Mouse (Mus musculus) hindbrain, postnatal 0 days (tissue): ENCODE measurements around the gene Rpl27. TPM values are rescaled to one million over a fixed set of nuclear protein-coding genes. Genes with fewer than 3 reads are reported as not detected.
A peak's percentile ranks its signal among the peaks of the same experiment; 100 is the strongest.
"Not testable (repeated sequence)": the region's sequence is repeated elsewhere in the genome, so short reads cannot be mapped to it uniquely, and the experiment has no call there.

Experiments used
- ATAC-seq: fragments of 200-750 bp; cut with Nextera tagmentation; 2 replicates; pipeline ENCODE4 v1.8.0; 2017; ENCODE audit warnings: mild to moderate bottlenecking, moderate TSS enrichment, moderate library complexity
- DNase-seq: peaks from one replicate; pipeline ENCODE4 v3.0.0-alpha.2; 2015; ENCODE audit warnings: low spot score
- H3K27ac ChIP-seq: fragments of 300-500 bp; sonication (generic); 2 replicates; pipeline ENCODE4 v1.5.1; 2014; ENCODE audit warnings: mild to moderate bottlenecking
- H3K27me3 ChIP-seq: fragments of 300-500 bp; sonication (generic); 2 replicates; pipeline ENCODE4 v1.6.1; 2014; ENCODE audit warnings: low read length, mixed read lengths; ENCODE audit not compliant: insufficient read depth
- H3K36me3 ChIP-seq: fragments of 300-500 bp; sonication (generic); 2 replicates; pipeline ENCODE4 v1.6.1; 2014; ENCODE audit warnings: low read length, mixed read lengths; ENCODE audit not compliant: insufficient read depth
- H3K4me1 ChIP-seq: fragments of 300-500 bp; sonication (generic); 2 replicates; pipeline ENCODE4 v1.6.1; 2014; ENCODE audit warnings: antibody characterized with exemption, low read length, mixed read lengths; ENCODE audit not compliant: insufficient read depth
- H3K4me2 ChIP-seq: fragments of 300-500 bp; sonication (generic); 2 replicates; pipeline ENCODE4 v1.6.1; 2014; ENCODE audit warnings: low read depth, mild to moderate bottlenecking, low read length, moderate library complexity, mixed read lengths
- H3K4me3 ChIP-seq: fragments of 300-500 bp; sonication (generic); 2 replicates; pipeline ENCODE4 v1.5.1; 2014; ENCODE audit warnings: low read length
- H3K9ac ChIP-seq: fragments of 300-500 bp; sonication (generic); replicated peaks from 2 replicates; pipeline ENCODE4 v1.6.1; 2014; ENCODE audit warnings: mild to moderate bottlenecking, low read length, moderate library complexity, mixed read lengths
- H3K9me3 ChIP-seq: fragments of 300-500 bp; sonication (generic); 2 replicates; pipeline ENCODE4 v1.6.1; 2016; ENCODE audit warnings: low read length, mixed read lengths
- CTCF ChIP-seq: IDR thresholded peaks from 2 replicates; pipeline ENCODE4 v1.5.1; 2016; ENCODE audit warnings: antibody characterized with exemption, control low read depth, low read depth
- WGBS: fragments of 180-500 bp; shearing (Covaris S2); extraction: QIAGEN DNeasy Blood & Tissue Kit; methylation state at CpG from one replicate; pipeline ENCODE4 v1.1.7; 2014; 5-methylcytosine and 5-hydroxymethylcytosine counted together
- polyA plus RNA-seq: library from polyadenylated mRNA; unstranded; fragments of >200 nt; fragmentation: Nextera tagmentation; extraction: Ambion mirVana; gene quantifications from 2 replicates; pipeline ENCODE4 v1.2.1, GENCODE M21; 2015
- total RNA-seq: library from RNA; depleted of rRNA; stranded (reverse); fragments of >200 nt; gene quantifications from 2 replicates; pipeline ENCODE4 v1.2.3, GENCODE M21; 2014

Gene Rpl27
- total and polyA plus RNA-seq, 2 experiments from 2014 or later, result 276 to 535 TPM

DNA sequence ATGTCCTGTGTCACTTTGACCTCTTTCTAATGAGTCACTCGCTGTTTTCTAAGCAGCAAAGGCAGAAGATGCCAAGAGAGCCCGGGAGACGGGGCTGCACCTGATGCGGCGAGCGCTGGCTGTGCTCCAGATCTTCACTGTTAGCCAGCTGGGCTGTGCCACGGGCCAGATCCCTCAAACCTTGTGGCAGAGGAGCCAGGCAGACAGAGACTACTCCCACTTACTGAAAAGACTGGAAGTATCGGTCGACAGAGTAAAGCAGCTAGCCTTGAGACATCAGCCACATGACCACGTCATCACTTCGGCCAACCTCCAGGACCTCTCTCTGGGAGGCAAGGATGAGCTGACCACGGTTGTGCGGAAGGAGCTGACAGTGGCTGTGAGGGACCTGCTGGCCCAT is 8.7 kb upstream of the Rpl27 start:
- DNase-seq, result peak; percentile 45
- peak; percentile 45 for ATAC-seq
- Histone ChIP-seq H3K4me3 (no peak overlapping the region), H3K9ac (no peak overlapping the region; the same call in 1 of the 2 replicates), H3K36me3 (peaks cover 37% of the 10 kb centered on the region), H3K27ac (0 out of 2 replicates have a peak overlapping the region, but pooled peaks have one; percentile 11), H3K9me3 (no peaks in the 10 kb centered on the region), H3K4me2 (no peak overlapping the region), H3K27me3 (no peaks in the 10 kb centered on the region), H3K4me1 (no peaks in the 10 kb centered on the region)
- WGBS, result 59% methylated on average over 13 of the region's 13 CpGs
- no peak for TF ChIP-seq CTCF

DNA sequence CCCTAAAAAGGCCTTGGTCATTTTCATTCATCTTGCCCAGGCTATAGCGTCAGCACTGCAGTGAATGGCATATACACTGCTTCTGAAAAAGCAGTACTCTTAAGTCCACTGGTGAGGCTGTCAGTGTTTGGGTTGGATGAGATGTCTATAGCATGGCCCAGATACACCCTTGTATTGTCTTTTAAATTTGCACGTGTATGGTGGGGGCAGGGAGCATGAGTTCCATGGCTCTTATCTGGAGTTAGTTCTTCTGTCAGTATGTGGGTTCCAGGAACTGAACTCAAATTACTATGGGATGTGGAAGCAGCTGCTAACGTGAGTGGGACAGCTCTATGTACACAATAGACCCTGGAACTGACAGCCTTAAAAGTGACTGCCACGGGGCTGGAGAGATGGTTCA is 6.3 kb upstream of the Rpl27 start:
- Histone ChIP-seq H3K36me3 (peaks cover 31% of the 10 kb centered on the region), H3K4me3 (no peak overlapping the region), H3K27ac (no peak overlapping the region), H3K9ac (no peak overlapping the region), H3K4me1 (no peaks in the 10 kb centered on the region), H3K4me2 (no peak overlapping the region), H3K27me3 (no peaks in the 10 kb centered on the region), H3K9me3 (no peaks in the 10 kb centered on the region)
- DNase-seq (no peak), ATAC-seq (no peak)
- WGBS, result 86% methylated on average over 4 of the region's 4 CpGs
- no peak for TF ChIP-seq CTCF

- Histone ChIP-seq H3K9ac (no peak overlapping the region), H3K27me3 (no peaks in the 10 kb centered on the region), H3K36me3 (peaks cover 22% of the 10 kb centered on the region), H3K4me3 (no peak overlapping the region), H3K27ac (no peak overlapping the region), H3K4me2 (no peak overlapping the region), H3K4me1 (no peaks in the 10 kb centered on the region), H3K9me3 (no peaks in the 10 kb centered on the region)
- no peak for ATAC-seq
- TF ChIP-seq CTCF, result no peak
- WGBS, result 38% methylated on average over 4 of the region's 4 CpGs
- no peak for DNase-seq
These were observed 5.2 kb upstream of the Rpl27 start for GRCm38 (mm10) chr11:101436916-101437315.

DNA sequence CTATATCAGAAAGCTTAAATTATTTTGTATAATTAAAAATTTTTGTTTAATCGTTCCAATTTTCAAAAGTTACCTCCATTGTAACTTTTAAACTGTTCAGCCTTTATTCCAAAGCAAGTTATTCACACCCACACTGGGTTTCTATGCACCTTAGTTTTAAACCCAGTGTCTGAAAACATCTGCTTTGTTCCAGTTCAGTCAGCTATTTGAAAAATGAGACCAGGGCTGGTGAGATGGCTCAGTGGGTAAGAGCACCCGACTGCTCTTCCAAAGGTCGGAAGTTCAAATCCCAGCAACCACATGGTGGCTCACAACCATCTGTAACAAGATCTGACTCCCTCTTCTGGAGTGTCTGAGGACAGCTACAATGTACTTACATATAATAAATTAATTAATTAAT is 4.1 kb upstream of the Rpl27 start:
- not testable (repeated sequence) for H3K9me3 ChIP-seq, H3K4me1 ChIP-seq, H3K27ac ChIP-seq, H3K4me3 ChIP-seq, ATAC-seq, H3K9ac ChIP-seq, H3K27me3 ChIP-seq, DNase-seq, H3K4me2 ChIP-seq
- 58% methylated on average over 3 of the region's 3 CpGs for WGBS
- H3K36me3 ChIP-seq, result peaks cover 18% of the 10 kb centered on the region

DNA sequence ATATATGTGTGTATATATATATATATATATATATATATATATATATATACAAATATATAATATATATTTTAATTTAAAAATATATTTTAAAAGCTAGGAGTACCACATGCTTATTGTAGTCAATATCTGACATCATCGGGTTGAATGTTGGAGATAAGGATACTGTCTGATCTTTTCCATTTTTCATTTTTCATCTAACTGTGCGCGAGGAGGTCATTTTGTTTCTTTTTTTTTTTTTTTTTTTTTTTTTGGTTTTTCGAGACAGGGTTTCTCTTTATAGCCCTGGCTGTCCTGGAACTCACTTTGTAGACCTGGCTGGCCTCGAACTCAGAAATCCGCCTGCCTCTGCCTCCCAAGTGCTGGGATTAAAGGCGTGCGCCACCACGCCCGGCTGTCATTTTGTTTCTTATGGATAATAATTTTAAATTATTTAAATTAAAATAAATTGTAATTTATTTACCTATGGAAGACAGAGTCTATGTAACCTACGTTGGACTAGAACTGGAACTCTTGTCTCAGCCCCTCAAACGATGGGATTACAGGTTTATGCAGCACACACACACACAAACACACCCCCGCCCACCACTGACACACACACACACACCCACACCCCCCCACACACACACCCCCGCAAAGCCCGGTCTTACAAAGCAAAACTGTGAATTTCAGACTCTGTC is 510 bp upstream of the Rpl27 start:
- Histone ChIP-seq H3K36me3 (peaks cover 18% of the 10 kb centered on the region), H3K4me2 (peak overlapping the region; percentile 40; the same call in 1 of the 2 replicates), H3K4me3 (peak overlapping the region; percentile 79; the same call in 1 of the 2 replicates)
- H3K27ac ChIP-seq, H3K9me3 ChIP-seq, H3K9ac ChIP-seq, DNase-seq, H3K4me1 ChIP-seq, H3K27me3 ChIP-seq, ATAC-seq: not testable (repeated sequence)
- WGBS, result 37% methylated on average over 15 of the region's 15 CpGs

- 0% methylated on average over 14 of the region's 14 CpGs for WGBS
- H3K36me3 ChIP-seq, result peaks cover 18% of the 10 kb centered on the region
- H3K4me2 ChIP-seq, result peak overlapping the region; percentile 85
- H3K9me3 ChIP-seq, result no peaks in the 10 kb centered on the region
- peak; percentile 51 for DNase-seq
- ATAC-seq, result no peak
- H3K4me1 ChIP-seq, result no peaks in the 10 kb centered on the region
- TF ChIP-seq CTCF, result no peak
- peak overlapping the region; percentile 95 for H3K9ac ChIP-seq
- H3K27ac ChIP-seq, result peak overlapping the region; percentile 95
- no peaks in the 10 kb centered on the region for H3K27me3 ChIP-seq
- H3K4me3 ChIP-seq, result peak overlapping the region; percentile 79
These were observed 662 bp downstream of the Rpl27 start for GRCm38 (mm10) chr11:101442760-101443159.

DNA sequence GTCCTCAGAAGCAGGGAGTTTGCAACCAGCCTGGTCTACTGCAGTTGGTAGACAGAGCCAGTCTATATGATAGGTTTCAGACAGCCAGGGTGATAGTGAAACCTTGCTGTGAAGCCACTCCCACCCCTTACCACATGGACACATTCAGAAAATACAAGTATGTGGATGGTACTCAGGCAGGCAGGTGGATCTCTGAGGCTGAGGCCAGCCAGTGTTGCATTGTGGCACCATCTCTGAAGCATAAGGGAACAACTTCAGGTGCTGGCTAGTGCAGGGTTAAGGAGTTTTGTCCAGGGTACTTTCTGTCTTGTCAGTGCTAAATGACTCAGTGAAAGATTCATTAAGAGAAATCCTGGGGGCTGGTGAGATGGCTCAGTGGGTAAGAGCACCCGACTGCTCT is 4.2 kb downstream of the Rpl27 start:
- no peak for ATAC-seq
- WGBS, result 71% methylated on average over 1 of the region's 1 CpGs
- H3K9me3 ChIP-seq, result no peaks in the 10 kb centered on the region

GRCm38 (mm10) chr11:101446860-101447259 is 4.8 kb downstream of the Rpl27 start:
- peaks cover 18% of the 10 kb centered on the region for H3K36me3 ChIP-seq
- not testable (repeated sequence) for H3K9ac ChIP-seq, H3K27ac ChIP-seq, H3K9me3 ChIP-seq, H3K4me2 ChIP-seq, H3K4me1 ChIP-seq, DNase-seq, ATAC-seq, H3K27me3 ChIP-seq, H3K4me3 ChIP-seq
- 91% methylated on average over 8 of the region's 8 CpGs for WGBS

More for the DNA sequence above, 4.2 kb downstream of the Rpl27 start:
- Histone ChIP-seq H3K27ac (no peak overlapping the region), H3K9ac (no peak overlapping the region), H3K36me3 (peaks cover 18% of the 10 kb centered on the region), H3K4me2 (no peak overlapping the region), H3K27me3 (no peaks in the 10 kb centered on the region), H3K4me1 (no peaks in the 10 kb centered on the region), H3K4me3 (no peak overlapping the region)
- no peak for DNase-seq
- no peak for TF ChIP-seq CTCF
